8 mouse cellular contexts compared by ENCODE assay signal in the genomic region with DNA sequence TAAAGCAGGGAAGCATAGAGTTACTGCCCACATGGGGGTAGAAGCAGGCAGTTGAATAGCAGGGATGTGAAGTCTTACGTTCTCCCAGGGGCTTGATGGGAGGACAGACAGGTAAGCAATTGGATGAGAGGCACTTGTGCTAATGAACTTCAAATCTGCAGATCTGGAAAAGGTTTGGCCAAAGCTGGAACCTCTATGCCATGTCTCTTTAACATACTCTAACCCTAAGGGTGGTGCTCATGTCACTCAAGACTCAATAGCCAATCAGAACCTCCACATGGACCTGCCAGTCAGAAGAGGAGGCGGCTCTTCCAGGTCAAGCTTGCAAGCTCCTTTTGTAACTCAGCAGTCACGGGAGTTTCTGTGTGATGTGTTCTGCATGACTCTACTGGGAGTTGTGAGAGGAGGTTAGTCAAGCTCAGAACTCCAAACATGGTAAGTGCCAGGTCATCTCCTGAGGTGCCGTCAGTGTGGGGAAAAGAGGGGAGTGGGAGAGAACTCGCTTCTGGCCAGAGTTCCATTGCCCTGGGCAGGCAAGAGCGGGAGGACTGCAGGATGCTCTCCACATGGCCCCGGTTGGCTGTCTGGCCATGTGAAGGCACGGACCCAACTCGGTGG. TPM values are rescaled to one million over a fixed set of nuclear protein-coding genes. Genes with fewer than 3 reads are reported as not detected.
DNase-seq lines count a peak whose midpoint lies in the region; ATAC-seq and TF ChIP-seq lines count a peak whose summit lies in the region.
"Not testable (repeated sequence)": the region's sequence is repeated elsewhere in the genome, so short reads cannot be mapped to it uniquely, and the experiment has no call there.

A gene (plus strand): TSS at position 348 of the 618 bp plus-strand sequence.

- peak; percentile 67 for DNase-seq in ZHBTc4 (ENCODE audit: low read depth, low spot score)
- DNase-seq in gastrocnemius, postnatal 10 days: not testable (repeated sequence)
- peak; percentile 64 for DNase-seq in layer of hippocampus, adult 9-10 months (ENCODE audit: low spot score)
- peak; percentile 14 for DNase-seq in thymus, adult 2 months

- not testable (repeated sequence) for ATAC-seq in hindbrain, embryonic 13.5 days (ENCODE audit: low FRiP score); liver, embryonic 16.5 days (ENCODE audit: low read depth); neural tube, embryonic 13.5 days (ENCODE audit: low read depth)

- not testable (repeated sequence) for TF ChIP-seq POLR2A in cortical plate, adult 2 months (IDR thresholded peaks at IDR 0.05; ENCODE audit: extremely low read depth, insufficient read depth, low read length); thymus, adult 2 months (IDR thresholded peaks at IDR 0.05; ENCODE audit: control insufficient read depth, extremely low read depth, insufficient read depth, low read length, poor library complexity)

- not testable (repeated sequence) for H3K27ac ChIP-seq in cortical plate, adult 2 months (ENCODE audit: insufficient read depth, low read length); hindbrain, embryonic 13.5 days; liver, embryonic 16.5 days (ENCODE audit: low read length); neural tube, embryonic 13.5 days (replicated peaks); thymus, adult 2 months (ENCODE audit: control insufficient read depth, insufficient read depth, low read length)

- H3K9ac ChIP-seq in hindbrain, embryonic 13.5 days; liver, embryonic 16.5 days (ENCODE audit: low read depth, low read length); neural tube, embryonic 13.5 days: not testable (repeated sequence)

- not testable (repeated sequence) for H3K27me3 ChIP-seq in hindbrain, embryonic 13.5 days; liver, embryonic 16.5 days (ENCODE audit: control insufficient read depth, insufficient read depth, low read depth, low read length); neural tube, embryonic 13.5 days; thymus, adult 2 months (ENCODE audit: control insufficient read depth, insufficient read depth, low read length)

- H3K4me3 ChIP-seq in cortical plate, adult 2 months (ENCODE audit: insufficient read depth, low read length): peak within 1 kb of the TSS; percentile 43
- H3K4me3 ChIP-seq in hindbrain, embryonic 13.5 days: peak within 1 kb of the TSS; percentile 35
- peak within 1 kb of the TSS; percentile 36 for H3K4me3 ChIP-seq in liver, embryonic 16.5 days (ENCODE audit: low read depth, low read length)
- peak within 1 kb of the TSS; percentile 26; the same call in 1 of the 2 replicates for H3K4me3 ChIP-seq in neural tube, embryonic 13.5 days
- not testable (repeated sequence) for H3K4me3 ChIP-seq in thymus, adult 2 months (ENCODE audit: control insufficient read depth, insufficient read depth, low read length)

- not testable (repeated sequence) for H3K9me3 ChIP-seq in hindbrain, embryonic 13.5 days; liver, embryonic 16.5 days (replicated peaks; ENCODE audit: control insufficient read depth, low read length); neural tube, embryonic 13.5 days

- H3K4me2 ChIP-seq in hindbrain, embryonic 13.5 days: peak within 1 kb of the TSS; percentile 36
- H3K4me2 ChIP-seq in liver, embryonic 16.5 days (ENCODE audit: low read depth, low read length): not testable (repeated sequence)
- peak within 1 kb of the TSS; percentile 30; the same call in 1 of the 2 replicates for H3K4me2 ChIP-seq in neural tube, embryonic 13.5 days

- TF ChIP-seq CTCF in cortical plate, adult 2 months (IDR thresholded peaks at IDR 0.05; ENCODE audit: extremely low read depth, insufficient read depth, low read length); thymus, adult 2 months (IDR thresholded peaks at IDR 0.05; ENCODE audit: borderline replicate concordance, control insufficient read depth, extremely low read depth, insufficient read depth, low read length, poor library complexity): not testable (repeated sequence)

- H3K4me1 ChIP-seq in cortical plate, adult 2 months (ENCODE audit: control insufficient read depth, insufficient read depth, low read length); hindbrain, embryonic 13.5 days (replicated peaks); liver, embryonic 16.5 days (ENCODE audit: control insufficient read depth, low read depth, low read length); neural tube, embryonic 13.5 days (replicated peaks); thymus, adult 2 months (replicated peaks; ENCODE audit: control insufficient read depth, insufficient read depth, low read length): not testable (repeated sequence)

- not testable (repeated sequence) for H3K36me3 ChIP-seq in hindbrain, embryonic 13.5 days; liver, embryonic 16.5 days (ENCODE audit: control insufficient read depth, insufficient read depth); neural tube, embryonic 13.5 days; thymus, adult 2 months (ENCODE audit: control insufficient read depth, insufficient read depth, low read length)

- 28% methylated on average over 9 of the region's 9 CpGs for WGBS in hindbrain, embryonic 13.5 days
- WGBS in liver, embryonic 16.5 days (ENCODE audit: insufficient replicate concordance): 15% methylated on average over 9 of the region's 9 CpGs
- 33% methylated on average over 9 of the region's 9 CpGs for WGBS in neural tube, embryonic 13.5 days
- WGBS in thymus, adult 2 months: 25% methylated on average over 9 of the region's 9 CpGs

RNA-seq across cellular contexts. Expression of the gene that starts here (rescaled TPM):
- 13.3 and 17.3 TPM in 2 replicates for polyA plus RNA-seq in cortical plate, adult 2 months (2012; rRNA removed)
- 10 to 100 TPM; 11.0 to 16.5 TPM for total RNA-seq in gastrocnemius, postnatal 10 days (2021)
- 5.2 and 7.2 TPM in 2 replicates for polyA plus RNA-seq in hindbrain, embryonic 13.5 days (2015; fragmentation: Nextera tagmentation; extraction: Ambion mirVana)
- polyA plus RNA-seq in liver, embryonic 16.5 days (2015; fragmentation: Nextera tagmentation; extraction: Ambion mirVana): 0.93 and 0.95 TPM in 2 replicates
- 3.6 and 5.6 TPM in 2 replicates for polyA plus RNA-seq in neural tube, embryonic 13.5 days (2015; fragmentation: Nextera tagmentation; extraction: Ambion mirVana)
- polyA plus RNA-seq in thymus, adult 2 months (2012; rRNA removed): 0.40 and 0.79 TPM in 2 replicates

Comparison
In these comparisons a context has a peak if more than half of its experiments do, and no peak if none do; other contexts are left out.
1. Peak in DNase-seq in thymus, adult 2 months; RNA of the gene not detected or under 1 TPM.